Mouse (Mus musculus): ENCODE measurements at regions not wholly inside any gene's neighbourhood (a gene's known extent, or its start where the extent isn't known, plus 50 kb on each side); places are given as distances from the start of the nearest gene placed in this dataset.

- DNase-seq (ENCODE audit: low spot score in 2 of 2), result no peak
These were observed 56.1 kb upstream of the Pde7b start for GRCm38 (mm10) chr10:20780946-20781345.

DNA sequence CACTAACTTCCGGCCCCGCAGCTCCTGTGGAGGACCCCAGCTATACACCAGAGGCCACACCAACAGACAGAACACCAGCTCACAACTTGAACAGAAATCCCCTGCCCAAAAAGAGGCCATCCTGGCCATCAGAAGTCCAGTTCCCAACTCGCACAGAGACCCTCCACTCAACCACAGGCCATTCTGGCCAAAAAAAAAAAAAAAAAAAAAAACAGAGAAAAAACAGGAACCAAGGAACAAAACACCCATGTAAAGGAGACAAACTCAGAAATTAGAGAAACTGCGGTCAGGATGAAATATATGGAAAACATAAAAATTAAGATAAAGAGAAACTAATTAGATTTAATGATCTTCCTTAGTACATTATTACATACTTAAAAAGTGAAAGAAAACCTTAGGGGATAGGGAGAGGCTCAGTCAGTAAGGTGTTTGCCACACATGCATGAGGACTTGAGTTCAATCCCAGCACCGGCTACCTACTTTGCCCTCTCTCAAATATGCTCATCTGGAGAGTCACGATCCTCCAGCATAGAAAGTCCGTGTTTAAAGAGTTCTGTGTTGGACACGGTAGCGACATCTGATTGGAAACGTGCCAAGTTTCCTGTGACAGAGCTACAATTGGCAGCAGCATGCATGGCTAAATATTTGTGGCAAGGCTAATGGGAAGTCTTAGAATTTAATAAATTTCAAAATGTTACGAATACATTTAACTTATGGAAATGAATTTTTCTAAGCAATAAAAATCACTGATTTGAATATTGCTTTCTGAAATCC, 51.9 kb upstream of the Pde7b start:
- DNase-seq (ENCODE audit: low spot score in 2 of 2), result no peak

- no peak for DNase-seq (ENCODE audit: low spot score in 2 of 2)
These were observed 51.0 kb upstream of the Pde7b start for GRCm38 (mm10) chr10:20775731-20776429.

Measured in left cerebral cortex, adult 9 months (tissue).